Mouse (Mus musculus): Measurements from ENCODE around the gene Ctcf.

GRCm38 (mm10) chr8:105634771-105635458 lies 1.5 kb upstream of the Ctcf start:
- TF ChIP-seq CHD2 (IDR thresholded peaks at IDR 0.05; ENCODE audit: low read depth, low read length) (no peak), MAFK (IDR thresholded peaks at IDR 0.05; ENCODE audit: insufficient read depth, low read depth, low read length) (no peak)

All from ES-E14 (cell line).